ENCODE assay signal across 11 mouse cellular contexts in the genomic region with DNA sequence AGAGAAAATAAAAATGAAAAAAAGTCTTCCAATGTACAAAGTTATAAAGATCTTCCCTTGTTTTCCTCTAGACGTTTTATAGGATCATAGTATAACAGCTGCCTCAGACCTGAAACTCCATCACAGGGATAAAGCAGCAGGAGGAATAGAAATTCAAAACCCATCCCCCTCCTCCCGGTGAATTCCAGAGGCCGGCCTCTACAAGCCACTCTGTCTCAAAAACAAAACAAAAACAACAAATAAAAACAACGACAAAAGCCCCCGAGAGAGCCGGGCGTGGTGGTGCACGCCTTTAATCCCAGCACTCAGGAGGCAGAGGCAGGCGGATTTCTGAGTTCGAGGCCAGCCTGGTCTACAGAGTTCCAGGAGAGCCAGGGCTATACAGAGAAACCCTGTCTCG. TPM values are rescaled to one million over a fixed set of nuclear protein-coding genes. Genes with fewer than 3 reads are reported as not detected.
DNase-seq lines count a peak whose midpoint lies in the region; ATAC-seq lines count a peak whose summit lies in the region.
"Had no signal": no experiment of that assay in that cellular context is flagged by ENCODE, and none has a peak within 500 bp of the region (broad histone marks: within the 10 kb centered on the region; RNA-seq: fewer than 3 reads in every experiment).

No protein-coding gene starts in this region.

- peak overlapping the region; percentile 95; the same call in 1 of the 2 replicates for H3K4me2 ChIP-seq in heart, embryonic 13.5 days
- peak overlapping the region; percentile 93; the same call in 1 of the 2 replicates for H3K4me2 ChIP-seq in neural tube, embryonic 12.5 days (replicated peaks)
- peak overlapping the region; percentile 97 for H3K4me2 ChIP-seq in limb, embryonic 13.5 days (replicated peaks)
- peak overlapping the region; percentile 72 for H3K4me2 ChIP-seq in neural tube, embryonic 15.5 days

- H3K27me3 ChIP-seq in heart, embryonic 13.5 days (replicated peaks), result peaks cover 50% of the 10 kb centered on the region
- peaks cover 24% of the 10 kb centered on the region for H3K27me3 ChIP-seq in neural tube, embryonic 12.5 days (replicated peaks)
- H3K27me3 ChIP-seq in limb, embryonic 13.5 days, result peaks cover 54% of the 10 kb centered on the region
- no peaks in the 10 kb centered on the region for H3K27me3 ChIP-seq in neural tube, embryonic 15.5 days (replicated peaks)

- no peak for ATAC-seq in heart, embryonic 13.5 days (ENCODE audit: extremely low read depth, insufficient number of reproducible peaks, low FRiP score, low TSS enrichment)
- ATAC-seq in neural tube, embryonic 12.5 days (ENCODE audit: low FRiP score, low read depth), result no peak
- ATAC-seq in limb, embryonic 13.5 days (ENCODE audit: low FRiP score, low read depth), result no peak
- no peak for ATAC-seq in neural tube, embryonic 15.5 days (ENCODE audit: low FRiP score)
- no peak for ATAC-seq in erythroid progenitor cell, adult 5-6 weeks (replicated peaks; ENCODE audit: low FRiP score, poor library complexity, severe bottlenecking)
- ATAC-seq: intestine, embryonic 15.5 days had no signal

- 65% methylated on average over 11 of the region's 11 CpGs for WGBS in heart, embryonic 13.5 days
- 75% methylated on average over 11 of the region's 11 CpGs for WGBS in neural tube, embryonic 12.5 days
- 72% methylated on average over 11 of the region's 11 CpGs for WGBS in limb, embryonic 13.5 days
- 76% methylated on average over 11 of the region's 11 CpGs for WGBS in neural tube, embryonic 15.5 days

- DNase-seq in heart, postnatal 4 days, result no peak
- DNase-seq in neural tube, embryonic 10.5 days (ENCODE audit: extremely low spot score, low spot score), result no peak
- no peak for DNase-seq in kidney, adult 18-20 months
- DNase-seq: heart, adult 2 months; right cerebral cortex, postnatal 4 days had no signal

- H3K27ac ChIP-seq in heart, embryonic 13.5 days (replicated peaks), result no peak overlapping the region
- no peak overlapping the region for H3K27ac ChIP-seq in neural tube, embryonic 12.5 days
- no peak overlapping the region for H3K27ac ChIP-seq in limb, embryonic 13.5 days
- 0 out of 2 replicates have a peak overlapping the region, but pooled peaks have one; percentile 70 for H3K27ac ChIP-seq in neural tube, embryonic 15.5 days (replicated peaks)

- H3K4me1 ChIP-seq in heart, embryonic 13.5 days, result peaks cover 19% of the 10 kb centered on the region
- peaks cover 17% of the 10 kb centered on the region; the same call in 1 of the 2 replicates for H3K4me1 ChIP-seq in neural tube, embryonic 12.5 days
- peaks cover 18% of the 10 kb centered on the region; the same call in 1 of the 2 replicates for H3K4me1 ChIP-seq in limb, embryonic 13.5 days
- peaks cover 26% of the 10 kb centered on the region for H3K4me1 ChIP-seq in neural tube, embryonic 15.5 days

- H3K9ac ChIP-seq in heart, embryonic 13.5 days, result no peak overlapping the region
- H3K9ac ChIP-seq in neural tube, embryonic 12.5 days, result no peak overlapping the region
- no peak overlapping the region for H3K9ac ChIP-seq in limb, embryonic 13.5 days
- no peak overlapping the region for H3K9ac ChIP-seq in neural tube, embryonic 15.5 days (replicated peaks)

- no peak overlapping the region for H3K4me3 ChIP-seq in heart, embryonic 13.5 days
- H3K4me3 ChIP-seq in neural tube, embryonic 12.5 days, result no peak overlapping the region
- H3K4me3 ChIP-seq in limb, embryonic 13.5 days, result no peak overlapping the region
- no peak overlapping the region for H3K4me3 ChIP-seq in neural tube, embryonic 15.5 days (replicated peaks)

- H3K36me3 ChIP-seq in heart, embryonic 13.5 days, result no peaks in the 10 kb centered on the region
- no peaks in the 10 kb centered on the region for H3K36me3 ChIP-seq in neural tube, embryonic 12.5 days
- no peaks in the 10 kb centered on the region for H3K36me3 ChIP-seq in limb, embryonic 13.5 days
- no peaks in the 10 kb centered on the region for H3K36me3 ChIP-seq in neural tube, embryonic 15.5 days
- H3K36me3 ChIP-seq: intestine, embryonic 15.5 days had no signal

- no peaks in the 10 kb centered on the region for H3K9me3 ChIP-seq in heart, embryonic 13.5 days
- H3K9me3 ChIP-seq in neural tube, embryonic 12.5 days, result no peaks in the 10 kb centered on the region
- H3K9me3 ChIP-seq in limb, embryonic 13.5 days, result peaks cover 4% of the 10 kb centered on the region; the same call in 1 of the 2 replicates
- H3K9me3 ChIP-seq in neural tube, embryonic 15.5 days (replicated peaks), result no peaks in the 10 kb centered on the region
- H3K9me3 ChIP-seq: intestine, embryonic 15.5 days had no signal

RNA-seq across cellular contexts. Expression of a gene that starts 1.0 kb away (rescaled TPM):
- 27.3 and 30.7 TPM in 2 replicates for polyA plus RNA-seq in heart, embryonic 13.5 days (2015; fragmentation: Nextera tagmentation; extraction: Ambion mirVana)
- 10 to 100 TPM; 73.4 to 86.0 TPM for total RNA-seq in heart, postnatal 4 days (2021)
- polyA plus RNA-seq in neural tube, embryonic 12.5 days (2016; fragmentation: Nextera tagmentation; extraction: Ambion mirVana), result 15.8 and 19.6 TPM in 2 replicates
- 5.5 and 5.6 TPM in 2 replicates for polyA plus RNA-seq in limb, embryonic 13.5 days (2015; fragmentation: Nextera tagmentation; extraction: Ambion mirVana)
- 59.3 and 64.6 TPM in 2 replicates for polyA plus RNA-seq in neural tube, embryonic 15.5 days (2015; fragmentation: Nextera tagmentation; extraction: Ambion mirVana)
- 19.1 and 20.1 TPM in 2 replicates for total RNA-seq in erythroid progenitor cell, adult 5-6 weeks (2015; ENCODE audit: low replicate concordance)
- 3.6 and 16.7 TPM in 2 replicates for total RNA-seq in erythroid progenitor cell, adult 5-6 weeks (2017; ENCODE audit: low replicate concordance)

RNA-seq across cellular contexts. Expression of a gene that starts 1.5 kb away (rescaled TPM):
- polyA plus RNA-seq in heart, embryonic 13.5 days (2015; fragmentation: Nextera tagmentation; extraction: Ambion mirVana), result 603 and 677 TPM in 2 replicates
- total RNA-seq in heart, postnatal 4 days (2021), result 100 to 1,000 TPM; 591 to 607 TPM
- 652 and 670 TPM in 2 replicates for polyA plus RNA-seq in neural tube, embryonic 12.5 days (2016; fragmentation: Nextera tagmentation; extraction: Ambion mirVana)
- polyA plus RNA-seq in limb, embryonic 13.5 days (2015; fragmentation: Nextera tagmentation; extraction: Ambion mirVana), result 1,057 and 1,068 TPM in 2 replicates
- polyA plus RNA-seq in neural tube, embryonic 15.5 days (2015; fragmentation: Nextera tagmentation; extraction: Ambion mirVana), result 526 and 732 TPM in 2 replicates
- total RNA-seq in erythroid progenitor cell, adult 5-6 weeks (2015; ENCODE audit: low replicate concordance), result 600 and 647 TPM in 2 replicates
- 701 and 821 TPM in 2 replicates for total RNA-seq in erythroid progenitor cell, adult 5-6 weeks (2017; ENCODE audit: low replicate concordance)

RNA-seq across cellular contexts. Expression of a gene that starts 42.8 kb away (rescaled TPM):
- polyA plus RNA-seq in heart, embryonic 13.5 days (2015; fragmentation: Nextera tagmentation; extraction: Ambion mirVana), result 29.4 and 31.1 TPM in 2 replicates
- total RNA-seq in heart, postnatal 4 days (2021), result 10 to 100 TPM; 36.5 to 37.0 TPM
- 41.6 and 42.4 TPM in 2 replicates for polyA plus RNA-seq in neural tube, embryonic 12.5 days (2016; fragmentation: Nextera tagmentation; extraction: Ambion mirVana)
- polyA plus RNA-seq in limb, embryonic 13.5 days (2015; fragmentation: Nextera tagmentation; extraction: Ambion mirVana), result 45.6 and 45.8 TPM in 2 replicates
- 35.9 and 37.4 TPM in 2 replicates for polyA plus RNA-seq in neural tube, embryonic 15.5 days (2015; fragmentation: Nextera tagmentation; extraction: Ambion mirVana)
- total RNA-seq in erythroid progenitor cell, adult 5-6 weeks (2015; ENCODE audit: low replicate concordance), result 8.6 and 9.2 TPM in 2 replicates
- total RNA-seq in erythroid progenitor cell, adult 5-6 weeks (2017; ENCODE audit: low replicate concordance), result 22.5 and 26.3 TPM in 2 replicates
